Mouse (Mus musculus) telencephalon, adult 2 months (tissue): ENCODE results near the gene Hivep3.

Experiments used
- DNase-seq: peaks from one replicate; pipeline ENCODE4 v3.0.0-alpha.2; 2011; ENCODE audit warnings: low read depth, low spot score

Hivep3 gene

DNA sequence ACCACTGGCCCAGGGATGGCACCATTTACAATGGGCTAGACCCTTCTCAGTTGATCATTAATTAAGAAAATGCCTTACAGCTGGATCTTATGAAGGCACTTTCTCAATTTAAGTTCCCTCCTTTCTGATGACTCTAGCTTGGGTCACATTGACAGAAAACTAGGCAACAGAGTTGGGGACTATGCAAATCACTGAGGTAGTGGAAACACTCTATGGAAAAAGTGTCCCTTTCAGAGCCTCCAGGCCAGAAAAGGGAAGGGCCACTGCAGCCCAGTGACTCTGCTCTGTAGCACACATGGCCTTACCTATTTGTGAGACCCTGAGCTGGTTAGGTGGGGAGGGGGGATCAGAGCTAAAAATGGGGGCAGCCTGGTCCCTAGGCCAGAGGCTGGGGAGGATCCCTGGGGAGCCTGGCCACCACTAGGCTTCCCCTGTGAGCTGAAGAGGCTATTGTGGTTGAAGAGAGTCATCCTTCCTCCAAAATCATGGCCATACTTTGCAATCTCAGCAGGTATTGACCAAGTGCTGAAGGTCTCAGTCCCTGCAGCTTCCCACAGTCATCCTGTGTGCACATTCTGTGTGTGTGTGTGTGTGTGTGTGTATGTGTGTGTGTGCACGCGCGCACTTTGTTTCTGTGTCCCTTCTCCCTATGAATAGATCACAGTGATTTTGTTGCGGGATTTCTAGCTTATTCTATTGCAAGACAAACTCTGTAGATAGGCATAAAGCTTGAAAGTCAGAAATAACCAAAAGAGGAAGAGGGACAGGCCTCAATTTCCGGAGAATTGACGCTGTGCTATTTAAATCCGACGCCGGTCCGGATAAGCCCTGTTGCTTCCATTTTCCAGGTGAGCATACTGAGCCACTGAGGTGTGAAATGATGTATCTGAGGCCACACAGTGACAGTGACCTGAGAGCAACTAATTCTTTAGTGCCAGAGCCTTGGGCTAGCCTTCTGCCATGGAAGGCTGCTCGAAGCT, 319.7 kb downstream of the Hivep3 start:
- no peak for DNase-seq

DNA sequence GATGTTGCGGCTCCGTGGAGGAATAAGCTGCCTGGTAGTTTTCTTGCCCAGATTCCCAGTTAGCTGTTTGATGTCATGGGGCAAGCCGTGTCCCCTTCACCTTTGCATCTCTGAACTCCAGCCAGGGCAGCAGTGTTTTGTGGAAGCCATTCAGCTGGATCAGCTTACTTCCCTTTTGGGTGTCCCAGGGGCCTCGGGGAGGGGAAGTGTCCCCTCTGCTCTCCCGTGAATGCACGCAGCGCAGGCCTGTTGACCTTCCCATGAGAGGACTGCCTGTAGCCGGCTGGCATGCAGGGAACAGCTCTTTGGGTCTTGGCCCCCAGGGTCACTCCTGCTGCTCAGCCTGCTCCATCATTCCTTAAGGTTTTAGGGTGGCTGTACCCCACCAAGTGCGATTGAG, 320.6 kb downstream of the Hivep3 start:
- DNase-seq = no peak

DNA sequence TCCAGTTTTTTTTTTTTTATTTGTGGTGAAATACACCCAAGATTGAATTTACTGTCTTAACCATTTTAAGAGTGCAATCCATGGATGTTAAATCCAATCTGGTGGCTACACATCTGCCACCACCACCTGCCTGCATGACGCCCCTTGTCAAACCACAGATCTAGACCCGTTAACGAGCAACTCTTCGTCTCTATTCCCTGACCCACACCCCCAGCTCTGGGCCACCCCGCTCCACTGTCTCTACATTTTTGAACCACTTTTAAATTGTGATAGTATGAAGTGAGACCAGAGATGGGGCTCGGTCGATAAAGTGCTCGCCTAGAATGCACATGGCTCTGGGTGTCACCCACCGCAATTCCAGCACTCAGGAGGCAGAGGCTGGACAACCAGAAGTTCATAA, 322.9 kb downstream of the Hivep3 start:
- no peak for DNase-seq

DNA sequence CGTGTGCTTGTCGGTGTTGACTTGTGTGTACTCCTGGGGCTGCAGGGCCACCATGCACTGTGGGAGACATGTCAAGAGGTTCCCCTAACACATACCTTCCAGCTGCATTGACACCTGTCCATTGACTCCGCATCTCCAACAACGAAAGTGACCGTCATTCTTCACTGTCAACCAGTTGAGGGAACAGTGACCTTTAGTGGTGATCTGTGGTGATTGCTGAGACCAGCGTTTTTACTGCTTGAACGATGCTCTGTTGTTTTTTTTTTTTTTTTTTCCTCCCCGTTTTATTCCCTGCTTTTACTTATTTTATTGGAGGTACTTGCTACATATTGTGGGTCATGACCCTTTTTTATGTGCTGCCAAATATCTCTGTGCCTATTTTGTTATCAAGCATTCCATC, 323.9 kb downstream of the Hivep3 start:
- no peak for DNase-seq

DNA sequence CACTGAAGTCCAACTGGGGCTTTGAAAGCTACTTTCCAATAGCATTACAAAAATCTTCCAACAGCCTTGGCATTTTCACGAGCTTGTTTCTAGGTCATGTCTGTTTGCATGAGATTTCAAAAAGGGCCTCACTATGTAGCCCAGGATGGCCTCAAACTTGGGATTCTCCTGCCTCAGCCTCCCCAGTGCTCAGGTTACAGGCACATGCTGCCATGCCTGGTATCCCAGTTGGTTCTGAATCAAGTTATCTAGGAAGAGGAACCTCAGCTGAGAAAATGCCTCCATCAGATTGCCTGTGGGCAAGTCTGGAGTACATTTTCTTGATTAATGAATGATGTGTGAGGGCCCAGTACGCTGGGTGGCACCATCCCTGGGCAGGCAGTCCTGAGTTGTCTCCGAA, 324.6 kb downstream of the Hivep3 start:
- no peak for DNase-seq

DNA sequence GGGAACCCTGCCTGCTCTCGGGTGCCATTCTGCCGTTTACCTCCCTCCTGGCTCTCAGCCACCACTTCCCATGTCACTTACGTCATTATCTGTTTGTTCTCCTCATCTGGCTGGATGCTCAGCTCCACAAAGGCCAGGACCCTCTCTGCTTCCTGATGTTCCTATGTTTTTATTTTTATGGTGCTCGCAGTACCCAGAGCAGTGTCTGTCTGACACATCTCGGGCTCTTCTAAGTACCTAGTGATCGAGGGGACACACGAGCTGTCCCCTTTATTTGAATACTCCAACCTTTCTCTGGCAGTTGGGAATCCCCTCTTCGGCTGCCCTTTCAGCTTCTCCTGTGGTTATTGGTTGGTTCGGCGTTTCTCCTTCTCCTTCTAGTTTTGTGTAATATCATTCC, 325.2 kb downstream of the Hivep3 start:
- DNase-seq = no peak

DNA sequence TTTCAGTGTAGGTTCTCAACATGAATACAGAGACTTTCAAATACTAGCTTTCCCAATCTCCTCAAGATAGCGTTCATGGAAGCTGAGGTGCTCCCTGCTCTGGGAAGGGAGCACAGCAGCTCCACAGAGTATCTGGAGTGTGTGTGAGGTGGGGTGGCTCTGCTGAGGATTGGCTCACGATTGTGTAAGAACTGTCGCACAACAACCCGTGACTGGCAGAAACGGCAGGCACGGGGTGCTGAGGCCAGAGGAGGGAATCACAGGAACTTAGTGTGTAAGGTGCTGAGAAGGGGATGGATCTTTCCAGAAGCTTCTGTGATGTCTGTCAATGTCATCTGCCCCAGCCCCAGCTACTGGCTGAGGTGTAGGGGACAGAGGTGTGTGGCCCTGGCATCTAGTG, 328.1 kb downstream of the Hivep3 start:
- DNase-seq = no peak

DNA sequence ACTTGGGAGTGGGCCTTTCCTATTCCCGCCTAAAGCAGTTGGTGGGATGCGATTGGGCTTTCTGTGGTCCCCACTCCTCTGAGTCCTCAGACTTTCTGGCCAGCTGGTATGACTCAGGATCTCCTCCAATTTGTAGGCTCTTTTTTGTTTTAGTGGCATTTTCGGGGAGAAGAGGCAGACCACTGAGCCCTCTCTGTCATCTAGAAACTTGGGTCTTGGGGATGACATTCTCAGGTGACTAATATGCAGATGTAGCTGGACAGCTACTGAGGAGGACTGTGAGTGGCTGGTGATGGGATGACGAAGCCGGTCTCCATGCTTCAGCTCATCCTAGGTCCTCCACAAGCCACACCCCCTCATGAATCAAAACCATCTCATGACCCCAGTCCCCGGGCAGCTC, 328.6 kb downstream of the Hivep3 start:
- DNase-seq = no peak

DNA sequence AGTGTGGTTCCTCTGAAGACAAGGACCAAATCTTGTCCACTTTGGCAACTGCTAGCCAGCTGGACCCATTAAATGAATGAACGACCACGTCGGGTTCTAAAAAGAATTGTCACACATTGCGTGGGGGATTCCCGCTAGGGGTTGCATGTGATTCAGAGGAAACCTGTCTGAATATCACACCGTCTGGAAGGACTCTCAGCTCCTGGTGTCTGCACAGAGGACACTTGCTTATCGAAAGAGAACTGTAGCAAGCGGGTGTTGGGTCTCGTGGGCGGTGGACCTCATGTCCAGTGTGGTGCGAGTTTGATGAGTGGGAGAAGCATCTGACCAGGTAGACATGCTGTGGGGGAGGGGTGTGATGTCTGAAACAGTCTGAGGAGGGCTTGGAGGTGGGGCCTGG, 329.2 kb downstream of the Hivep3 start:
- DNase-seq = no peak

DNA sequence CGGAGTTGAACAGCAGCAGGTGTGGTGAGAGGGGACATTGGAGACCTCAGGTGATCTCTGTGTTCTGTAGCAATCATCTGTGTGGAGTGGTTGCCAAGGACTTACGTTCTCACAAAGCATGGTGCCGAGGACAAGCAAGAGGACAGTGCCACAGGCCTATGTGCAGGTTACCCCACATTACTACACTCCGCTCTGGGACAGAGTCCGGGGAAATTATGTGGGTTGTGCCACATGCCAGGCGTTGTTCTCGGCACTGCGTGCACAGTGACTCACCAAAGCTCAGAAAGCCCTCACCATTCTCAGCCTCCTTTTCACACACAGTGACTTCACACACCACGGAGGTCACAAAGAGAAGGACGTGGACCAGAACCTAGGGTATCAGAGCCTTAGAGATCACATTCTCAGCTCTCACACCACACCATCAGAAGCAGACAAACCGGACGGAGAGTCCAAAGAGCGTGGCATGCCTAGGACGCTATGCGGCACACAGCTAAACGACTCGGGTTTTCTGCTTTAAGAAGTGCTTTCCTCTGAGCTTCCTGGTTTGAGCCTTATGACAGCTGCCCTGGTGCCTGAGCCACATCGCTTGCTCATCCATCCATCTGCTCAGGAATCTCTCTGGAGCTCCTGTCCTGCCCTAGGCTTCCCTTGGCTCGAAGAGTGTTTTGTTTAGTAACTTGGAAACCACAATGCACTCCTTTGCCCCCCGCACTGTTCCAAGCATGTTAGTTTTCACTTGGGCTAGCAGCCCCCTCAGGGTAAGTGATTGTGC, 330.0 kb downstream of the Hivep3 start:
- no peak for DNase-seq

DNA sequence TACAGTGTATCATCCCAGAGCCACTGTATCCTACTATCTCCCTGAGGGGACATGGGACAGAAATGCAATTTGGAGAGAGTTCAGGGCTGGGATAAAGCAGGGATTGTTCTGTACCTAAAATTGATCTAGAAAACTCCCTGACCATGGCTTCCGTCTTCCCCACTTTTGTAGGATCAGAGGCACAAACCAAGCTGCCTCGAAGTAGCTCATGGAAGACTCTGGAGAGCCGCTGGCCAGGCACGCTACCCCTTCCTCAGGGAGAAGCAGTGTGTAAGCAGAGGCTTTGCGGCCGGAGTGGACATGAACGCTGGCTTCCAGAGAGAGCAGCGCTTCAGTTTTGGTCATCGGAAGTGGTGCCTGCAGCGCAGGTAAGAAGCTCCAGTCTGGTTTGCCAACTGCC, 331.1 kb downstream of the Hivep3 start, which contains the start of gene AL607142.1:
Gene AL607142.1, plus strand, starts transcription at position 301 of the 400 bp plus-strand sequence.
- DNase-seq = no peak

DNA sequence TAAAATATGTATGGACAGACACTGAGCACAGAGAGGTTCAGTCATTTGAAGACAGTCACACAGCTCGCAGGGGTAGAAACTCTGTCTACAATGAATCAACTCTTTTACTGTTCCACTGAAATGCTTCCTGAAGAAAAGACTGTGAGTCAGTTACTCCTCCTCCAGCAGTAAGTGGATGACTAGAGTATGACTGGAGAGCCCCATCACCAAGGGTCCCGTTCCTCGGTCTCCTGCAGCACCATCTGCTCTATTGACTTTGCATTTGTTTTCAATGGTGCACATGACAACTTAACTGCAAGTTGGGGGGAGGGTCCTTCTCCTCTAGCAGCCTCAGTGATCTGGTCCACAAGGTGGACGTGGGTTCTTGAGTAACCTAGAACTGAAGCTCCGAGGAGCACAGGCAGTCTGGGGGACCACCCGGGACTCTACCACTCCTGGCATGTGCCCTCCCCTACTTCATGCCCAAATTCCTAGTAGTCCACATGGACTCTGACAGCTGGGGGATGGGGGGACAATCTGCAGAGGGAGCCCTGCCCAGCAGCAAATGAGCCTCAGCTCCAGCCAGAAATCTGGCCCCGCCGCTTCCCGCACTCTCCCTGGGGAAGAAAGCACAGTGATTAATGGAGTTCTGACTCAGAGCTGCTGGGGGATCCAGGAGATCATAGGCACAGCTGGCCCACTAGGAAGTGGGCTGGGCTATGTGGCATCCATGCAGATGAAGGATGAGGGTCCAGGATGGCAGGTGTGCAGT, 333.4 kb downstream of the Hivep3 start:
- no peak for DNase-seq

DNA sequence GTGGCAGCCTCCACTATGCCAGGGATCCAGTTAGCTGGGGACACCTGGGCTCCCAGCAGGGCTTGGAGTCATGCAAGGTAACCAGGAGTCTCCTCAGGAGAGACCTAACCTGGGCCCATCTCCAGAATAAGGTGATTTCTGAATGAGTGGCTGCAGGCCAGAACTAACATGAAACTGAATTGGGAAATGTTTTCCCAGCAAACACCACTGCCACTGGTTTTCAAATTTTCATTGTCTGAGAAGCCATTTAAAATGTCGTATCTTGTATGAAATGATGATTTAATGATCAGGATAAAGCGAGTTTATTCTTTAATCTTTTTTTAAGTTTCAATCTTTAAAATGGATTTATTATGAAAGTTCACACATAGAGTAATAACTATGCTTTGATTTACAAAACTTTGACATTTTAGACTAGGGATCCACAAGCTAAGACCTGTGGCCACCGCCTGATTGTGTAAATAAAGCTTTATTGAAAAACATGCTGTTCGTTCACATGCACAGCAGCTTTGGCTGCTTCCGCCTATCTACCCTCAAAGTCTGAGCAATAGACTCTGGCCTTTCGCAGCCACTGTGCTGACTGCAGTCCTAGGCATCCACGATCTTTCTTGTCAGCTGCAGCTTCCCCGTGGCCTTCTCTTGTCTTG, 334.1 kb downstream of the Hivep3 start:
- no peak for DNase-seq

DNA sequence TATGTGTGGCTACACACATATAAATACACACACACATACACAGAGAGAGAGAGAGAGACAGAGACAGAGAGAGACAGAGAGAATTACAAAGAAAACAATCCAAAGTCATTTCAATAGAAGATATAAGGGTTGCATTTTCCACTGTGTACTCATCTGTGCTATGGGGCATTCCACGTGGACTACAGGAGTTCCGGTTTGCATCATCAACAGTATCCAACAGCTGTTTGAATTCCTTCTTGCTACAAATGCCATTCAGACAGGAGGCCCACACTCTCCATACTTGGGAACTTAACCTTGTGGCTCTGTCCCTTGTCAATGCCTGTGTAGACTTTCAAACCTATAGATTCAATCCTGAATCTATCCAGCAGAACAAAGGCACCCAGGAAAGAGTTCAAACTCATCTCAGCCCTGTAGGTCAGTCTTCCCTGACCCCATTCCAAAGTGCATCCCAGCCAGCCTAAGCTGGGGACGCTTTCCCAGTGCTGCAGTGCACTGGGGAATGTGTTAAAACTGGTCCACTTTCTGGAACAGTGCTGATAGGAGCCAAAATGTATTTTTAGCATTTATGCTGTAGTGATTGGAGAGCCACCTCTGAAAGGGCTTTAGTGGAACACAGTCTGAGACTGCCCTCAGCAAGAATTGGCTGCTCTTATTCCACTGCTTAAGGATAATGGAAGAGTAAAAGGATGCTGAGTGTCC, 335.4 kb downstream of the Hivep3 start:
- DNase-seq = no peak

DNA sequence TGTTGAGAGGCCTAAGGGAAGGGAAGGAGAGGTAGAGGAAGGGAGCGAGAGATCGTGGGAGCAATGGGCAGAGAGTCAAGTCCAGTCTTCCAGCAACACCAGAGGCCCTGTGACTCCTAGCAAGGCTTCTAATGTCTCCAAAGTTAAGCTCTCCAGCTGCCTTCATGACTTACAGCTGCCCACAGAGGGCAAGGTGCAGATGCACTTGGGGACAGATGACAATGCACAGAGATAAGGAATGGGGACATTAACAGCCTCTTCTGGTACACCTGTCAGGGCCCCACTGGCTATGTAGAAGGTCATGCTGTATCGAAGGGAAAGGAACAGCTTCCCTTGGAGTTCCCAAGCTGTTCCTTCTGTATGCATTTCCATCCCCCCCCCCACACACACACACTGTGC, 336.0 kb downstream of the Hivep3 start:
- no peak for DNase-seq

DNA sequence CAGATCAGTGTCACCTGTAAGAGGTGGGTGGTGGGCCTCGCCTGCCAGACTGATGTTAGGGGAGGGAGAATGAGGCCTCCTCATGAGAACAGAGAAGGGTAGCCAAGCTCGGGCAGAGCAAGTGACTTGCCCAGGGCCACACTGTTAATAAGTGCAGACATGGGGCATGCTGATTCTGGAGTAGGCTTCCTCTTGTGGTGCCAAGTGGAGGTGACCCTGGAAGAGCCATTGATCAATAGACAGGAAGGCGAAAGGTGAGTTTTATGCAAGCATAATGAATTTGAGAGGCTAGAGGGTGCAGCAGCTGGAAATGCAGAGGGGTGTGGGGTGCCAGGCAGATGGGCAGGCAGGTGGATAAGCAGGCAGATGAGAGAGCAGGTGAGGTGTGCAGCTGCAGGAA, 337.8 kb downstream of the Hivep3 start:
- no peak for DNase-seq

DNA sequence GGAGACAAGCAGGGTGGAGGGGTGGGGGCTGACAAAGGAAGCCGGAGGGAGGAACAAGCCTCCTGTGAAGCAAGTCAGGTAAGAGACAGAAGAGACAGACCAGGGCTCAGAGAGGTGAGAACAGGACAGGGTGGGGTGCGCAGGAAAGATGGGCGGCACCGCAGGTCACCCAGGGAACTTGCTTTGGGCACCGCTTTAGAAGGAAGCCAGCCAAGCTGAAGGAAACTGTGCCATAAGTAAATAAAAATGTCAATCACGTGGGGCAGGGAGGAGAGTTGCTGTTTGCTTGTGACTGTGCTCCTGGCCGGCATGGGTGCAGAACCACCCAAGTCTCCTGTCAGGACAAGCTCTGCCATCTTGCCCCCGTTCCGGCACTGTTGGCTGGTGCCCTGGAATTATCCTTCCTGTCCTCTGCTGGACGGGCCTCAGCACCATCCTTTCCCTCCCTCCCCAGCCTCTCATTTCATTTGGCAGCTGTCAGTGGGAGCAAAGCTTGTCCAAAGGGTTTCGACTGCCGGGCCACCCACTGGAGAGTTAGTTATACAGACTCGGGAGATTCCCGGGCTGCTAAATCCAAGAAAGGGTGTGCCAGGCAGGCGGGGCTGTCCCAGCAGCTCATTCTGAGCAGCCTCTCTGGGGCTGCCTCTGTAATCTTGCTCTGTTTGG, 338.4 kb downstream of the Hivep3 start:
- no peak for DNase-seq

DNA sequence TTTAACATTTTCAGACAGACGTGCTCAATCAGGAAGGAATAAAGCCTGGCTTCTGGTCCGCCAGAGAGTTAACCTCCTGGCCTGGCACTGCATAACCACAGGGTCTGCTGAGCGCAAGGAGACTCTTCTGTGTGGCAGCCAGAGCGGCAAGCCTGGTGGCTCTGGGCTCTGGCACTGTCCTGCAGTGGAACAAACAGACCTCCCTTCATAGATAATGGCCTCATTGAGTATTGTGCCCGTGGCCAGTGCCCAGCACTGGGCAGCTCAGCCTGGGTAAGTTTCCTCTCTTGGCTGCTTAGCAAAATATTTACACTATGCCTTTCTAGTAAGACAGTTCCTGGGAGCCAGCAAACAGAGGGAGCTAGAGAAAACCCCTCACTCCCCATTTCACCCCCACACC, 340.5 kb downstream of the Hivep3 start:
- DNase-seq = peak; percentile 67

DNA sequence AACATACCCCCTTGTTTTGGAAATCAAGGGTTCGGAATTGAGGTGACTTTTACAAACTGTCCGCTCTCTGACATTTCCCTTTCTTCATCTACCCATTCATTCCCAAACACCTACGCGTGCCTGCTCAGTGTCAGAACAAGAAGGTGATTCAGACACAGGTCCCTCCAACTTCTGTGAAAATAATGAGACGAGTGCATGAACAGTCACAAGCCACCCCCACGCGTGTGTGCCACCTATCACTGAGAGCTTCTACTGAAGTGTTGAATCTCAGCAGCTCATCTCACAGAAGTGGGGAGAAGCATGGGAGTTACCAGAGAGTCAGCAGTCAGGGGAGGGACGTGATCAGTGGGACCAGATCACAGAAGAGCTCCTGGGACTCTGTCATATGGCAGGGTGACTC, 343.7 kb downstream of the Hivep3 start:
- no peak for DNase-seq

DNA sequence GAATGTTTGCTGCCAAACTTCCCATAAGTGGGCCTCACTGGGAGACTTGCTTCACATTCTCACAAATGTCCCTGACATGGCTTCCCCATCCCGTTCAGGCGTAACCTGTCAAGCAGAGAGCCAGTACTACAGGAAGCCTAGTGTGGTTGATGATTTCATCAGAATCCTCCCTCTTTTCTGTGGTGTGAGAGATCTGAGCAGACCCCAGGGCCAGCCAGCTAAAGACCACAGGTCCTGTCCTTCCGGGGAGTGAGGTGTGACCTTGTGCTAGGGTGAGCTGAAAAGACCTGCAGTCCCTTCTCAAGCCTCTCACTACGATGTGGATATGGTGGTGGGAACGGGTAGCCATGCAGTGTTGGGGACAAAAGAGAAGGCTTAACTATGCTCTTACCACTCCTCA, 348.9 kb downstream of the Hivep3 start:
- no peak for DNase-seq
